Mouse (Mus musculus) stomach, postnatal 0 days (tissue): ENCODE data around the gene Cldn16. TPM values are rescaled to one million over a fixed set of nuclear protein-coding genes. Genes with fewer than 3 reads are reported as not detected.

Source experiments
- ATAC-seq: fragments of 200-750 bp; cut with Nextera tagmentation; 2 replicates; pipeline ENCODE4 v1.8.0; 2017; ENCODE audit not compliant: low FRiP score, low TSS enrichment
- DNase-seq: peaks from one replicate; pipeline ENCODE4 v3.0.0-alpha.2; 2016; ENCODE audit warnings: low spot score
- H3K27ac ChIP-seq: fragments of 300-500 bp; sonication (generic); replicated peaks from 2 replicates; pipeline ENCODE4 v1.5.1; 2014; ENCODE audit warnings: mild to moderate bottlenecking, control low read depth
- H3K27me3 ChIP-seq: fragments of 300-500 bp; sonication (generic); 2 replicates; pipeline ENCODE4 v1.6.1; 2014; ENCODE audit warnings: low read length; ENCODE audit not compliant: control insufficient read depth, insufficient read depth
- H3K36me3 ChIP-seq: fragments of 300-500 bp; sonication (generic); 2 replicates; pipeline ENCODE4 v1.6.1; 2014; ENCODE audit warnings: low read length, mixed read lengths; ENCODE audit not compliant: control insufficient read depth, insufficient read depth
- H3K4me1 ChIP-seq: fragments of 300-500 bp; sonication (generic); replicated peaks from 2 replicates; pipeline ENCODE4 v1.6.1; 2014; ENCODE audit warnings: antibody characterized with exemption; ENCODE audit not compliant: control insufficient read depth, insufficient read depth
- H3K4me2 ChIP-seq: fragments of 300-500 bp; sonication (generic); replicated peaks from 2 replicates; pipeline ENCODE4 v1.6.1; 2014; ENCODE audit warnings: low read depth, mild to moderate bottlenecking, control low read depth, moderate library complexity
- H3K4me3 ChIP-seq: fragments of 300-500 bp; sonication (generic); 2 replicates; pipeline ENCODE4 v1.5.1; 2014; ENCODE audit warnings: low read depth, low read length, control low read depth
- H3K9ac ChIP-seq: fragments of 300-500 bp; sonication (generic); 2 replicates; pipeline ENCODE4 v1.6.1; 2014; ENCODE audit warnings: mild to moderate bottlenecking, low read length, control low read depth, mixed read lengths
- H3K9me3 ChIP-seq: fragments of 300-500 bp; sonication (generic); 2 replicates; pipeline ENCODE4 v1.6.1; 2016; ENCODE audit warnings: low read length; ENCODE audit not compliant: control insufficient read depth
- CTCF ChIP-seq: IDR thresholded peaks from 2 replicates; pipeline ENCODE4 v1.5.1; 2016; ENCODE audit warnings: antibody characterized with exemption, low read depth, mild to moderate bottlenecking, moderate library complexity
- EP300 ChIP-seq: optimal IDR thresholded peaks from 2 replicates; pipeline ENCODE3; 2016; ENCODE audit warnings: antibody characterized with exemption
- WGBS: fragments of 180-500 bp; shearing (Covaris S2); extraction: QIAGEN DNeasy Blood & Tissue Kit; methylation state at CpG from one replicate; pipeline ENCODE4 v1.1.7; 2014; 5-methylcytosine and 5-hydroxymethylcytosine counted together
- polyA plus RNA-seq: library from polyadenylated mRNA; unstranded; fragments of >200 nt; fragmentation: Nextera tagmentation; extraction: Ambion mirVana; gene quantifications from 2 replicates; pipeline ENCODE4 v1.2.1, GENCODE M21; 2015

The Cldn16 gene
- not detected in 2 replicates for polyA plus RNA-seq

GRCm38 (mm10) chr16:26462835-26463234 lies at the start of gene Cldn16:
Gene Cldn16 (plus strand): TSS chr16:26463135.
- Histone ChIP-seq H3K36me3 (no peaks in the 10 kb centered on the region), H3K4me2 (no peak within 1 kb of the TSS), H3K4me3 (no peak within 1 kb of the TSS), H3K9me3 (no peaks in the 10 kb centered on the region), H3K4me1 (no peaks in the 10 kb centered on the region), H3K27ac (no peak within 1 kb of the TSS), H3K9ac (no peak within 1 kb of the TSS), H3K27me3 (no peaks in the 10 kb centered on the region)
- TF ChIP-seq EP300 = no peak
- no peak for TF ChIP-seq CTCF
- WGBS = 70% methylated on average over 7 of the region's 7 CpGs
- DNase-seq = no peak
- no peak for ATAC-seq

DNA sequence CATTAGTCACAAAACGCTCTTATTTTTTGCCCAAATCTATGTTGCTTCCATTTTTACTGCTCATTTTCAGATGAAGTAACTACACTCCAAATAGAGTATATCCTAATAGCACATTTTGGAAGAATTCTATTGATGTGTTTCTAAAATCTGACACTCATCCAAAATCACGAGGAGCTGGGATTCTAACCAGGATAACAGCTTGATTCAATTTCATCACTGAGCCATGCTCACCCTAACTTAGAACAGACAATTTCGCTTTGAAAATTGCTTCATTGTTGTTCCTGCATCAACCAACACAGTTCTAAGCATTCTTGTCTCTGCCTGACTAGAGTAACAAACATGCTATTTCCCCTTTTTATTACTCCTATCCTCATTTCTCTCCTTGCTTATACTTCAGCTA lies 44.3 kb upstream of the Cldn16 start:
- TF ChIP-seq CTCF (no peak), EP300 (no peak)
- ATAC-seq = no peak

GRCm38 (mm10) chr16:26422078-26422477 lies 40.9 kb upstream of the Cldn16 start:
- no peak for DNase-seq
- Histone ChIP-seq H3K4me3 (no peak overlapping the region), H3K4me1 (no peaks in the 10 kb centered on the region), H3K9ac (no peak overlapping the region), H3K27ac (no peak overlapping the region), H3K9me3 (no peaks in the 10 kb centered on the region), H3K36me3 (no peaks in the 10 kb centered on the region), H3K27me3 (no peaks in the 10 kb centered on the region), H3K4me2 (no peak overlapping the region)
- ATAC-seq = no peak
- WGBS = 85% methylated on average over 4 of the region's 4 CpGs
- TF ChIP-seq EP300 = no peak
- no peak for TF ChIP-seq CTCF

More for the DNA sequence above, 44.3 kb upstream of the Cldn16 start:
- Histone ChIP-seq H3K27ac (no peak overlapping the region), H3K9ac (no peak overlapping the region), H3K4me2 (no peak overlapping the region), H3K4me3 (no peak overlapping the region), H3K9me3 (no peaks in the 10 kb centered on the region), H3K36me3 (no peaks in the 10 kb centered on the region), H3K4me1 (no peaks in the 10 kb centered on the region), H3K27me3 (no peaks in the 10 kb centered on the region)
- WGBS = 73% methylated on average over 3 of the region's 3 CpGs
- DNase-seq = no peak

DNA sequence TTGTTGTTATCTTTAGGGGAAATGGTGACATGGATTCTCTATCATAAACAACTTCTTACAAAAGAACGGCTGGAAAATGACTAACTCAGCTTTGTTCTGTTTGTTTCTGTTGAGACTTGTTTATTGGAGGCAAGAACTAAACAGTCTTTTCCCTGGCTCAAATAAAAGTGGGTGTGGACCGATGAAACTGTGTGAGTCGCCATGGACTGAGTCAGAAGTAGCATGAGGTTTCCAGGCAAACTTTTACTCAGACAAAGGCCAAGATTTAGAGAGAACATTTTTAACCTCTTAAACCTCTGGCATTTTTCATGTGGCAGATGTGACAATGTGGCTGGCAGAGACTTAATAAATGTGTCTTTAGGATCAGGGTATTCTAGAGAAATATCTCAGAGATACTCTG lies 32.7 kb upstream of the Cldn16 start:
- no peaks in the 10 kb centered on the region for H3K4me1 ChIP-seq
- no peaks in the 10 kb centered on the region for H3K9me3 ChIP-seq
- no peak overlapping the region for H3K4me3 ChIP-seq
- no peak for DNase-seq
- no peak for TF ChIP-seq EP300
- no peak for TF ChIP-seq CTCF
- no peaks in the 10 kb centered on the region for H3K27me3 ChIP-seq
- no peak for ATAC-seq
- H3K9ac ChIP-seq = no peak overlapping the region
- 34% methylated on average over 3 of the region's 3 CpGs for WGBS
- no peaks in the 10 kb centered on the region for H3K36me3 ChIP-seq
- H3K27ac ChIP-seq = no peak overlapping the region
- H3K4me2 ChIP-seq = no peak overlapping the region

- ATAC-seq (no peak), DNase-seq (no peak)
- Histone ChIP-seq H3K27ac (no peak overlapping the region), H3K36me3 (no peaks in the 10 kb centered on the region), H3K9me3 (no peaks in the 10 kb centered on the region), H3K27me3 (no peaks in the 10 kb centered on the region), H3K4me1 (no peaks in the 10 kb centered on the region), H3K4me3 (no peak overlapping the region), H3K9ac (no peak overlapping the region), H3K4me2 (no peak overlapping the region)
- WGBS = 31% methylated on average over 2 of the region's 2 CpGs
- TF ChIP-seq CTCF (no peak), EP300 (no peak)
Measured at GRCm38 (mm10) chr16:26433486-26433885, 29.4 kb upstream of the Cldn16 start.

GRCm38 (mm10) chr16:26440031-26440430 lies 22.9 kb upstream of the Cldn16 start:
- H3K9me3 ChIP-seq = no peaks in the 10 kb centered on the region
- DNase-seq = no peak
- no peak for TF ChIP-seq EP300
- TF ChIP-seq CTCF = no peak
- H3K36me3 ChIP-seq = no peaks in the 10 kb centered on the region
- no peak overlapping the region for H3K4me3 ChIP-seq
- no peaks in the 10 kb centered on the region for H3K4me1 ChIP-seq
- H3K27ac ChIP-seq = no peak overlapping the region
- H3K4me2 ChIP-seq = no peak overlapping the region
- no peaks in the 10 kb centered on the region for H3K27me3 ChIP-seq
- ATAC-seq = no peak
- no peak overlapping the region for H3K9ac ChIP-seq
- 72% methylated on average over 3 of the region's 3 CpGs for WGBS

GRCm38 (mm10) chr16:26441156-26441555 lies 21.8 kb upstream of the Cldn16 start:
- Histone ChIP-seq H3K9ac (no peak overlapping the region), H3K27me3 (no peaks in the 10 kb centered on the region), H3K4me1 (no peaks in the 10 kb centered on the region), H3K36me3 (no peaks in the 10 kb centered on the region), H3K9me3 (no peaks in the 10 kb centered on the region), H3K4me3 (no peak overlapping the region), H3K4me2 (no peak overlapping the region), H3K27ac (no peak overlapping the region)
- 63% methylated on average over 3 of the region's 3 CpGs for WGBS
- DNase-seq (no peak), ATAC-seq (no peak)
- TF ChIP-seq EP300 (no peak), CTCF (no peak)
